Mouse (Mus musculus) neural tube, embryonic 14.5 days (tissue): ENCODE measurements around the gene Gm48551. TPM values are rescaled to one million over a fixed set of nuclear protein-coding genes. Genes with fewer than 3 reads are reported as not detected.

Experiments
- ATAC-seq: fragments of 200-750 bp; cut with Nextera tagmentation; 2 replicates; pipeline ENCODE4 v1.8.0; 2017; ENCODE audit warnings: low read depth, mild to moderate bottlenecking, moderate TSS enrichment, moderate library complexity
- H3K27ac ChIP-seq: fragments of 300-500 bp; sonication (generic); 2 replicates; pipeline ENCODE4 v1.5.1; 2014; ENCODE audit warnings: low read depth, mild to moderate bottlenecking, control low read depth, low read length, moderate library complexity, mixed read lengths
- H3K27me3 ChIP-seq: fragments of 300-500 bp; sonication (generic); 2 replicates; pipeline ENCODE4 v1.6.1; 2014; ENCODE audit warnings: low read length; ENCODE audit not compliant: control insufficient read depth, insufficient read depth
- H3K36me3 ChIP-seq: fragments of 300-500 bp; sonication (generic); 2 replicates; pipeline ENCODE4 v1.6.1; 2014; ENCODE audit warnings: low read length, mixed read lengths; ENCODE audit not compliant: control insufficient read depth, insufficient read depth
- H3K4me1 ChIP-seq: fragments of 300-500 bp; sonication (generic); 2 replicates; pipeline ENCODE4 v1.6.1; 2014; ENCODE audit warnings: low read length; ENCODE audit not compliant: control insufficient read depth, insufficient read depth
- H3K4me2 ChIP-seq: fragments of 300-500 bp; sonication (generic); 2 replicates; pipeline ENCODE4 v1.6.1; 2014; ENCODE audit warnings: mild to moderate bottlenecking, low read depth, low read length, control low read depth
- H3K4me3 ChIP-seq: fragments of 300-500 bp; sonication (generic); 2 replicates; pipeline ENCODE4 v1.5.1; 2014; ENCODE audit warnings: low read depth, low read length, control low read depth, mixed read lengths
- H3K9ac ChIP-seq: fragments of 300-500 bp; sonication (generic); replicated peaks from 2 replicates; pipeline ENCODE4 v1.6.1; 2014; ENCODE audit warnings: low read depth, mild to moderate bottlenecking, control low read depth, low read length, mixed read lengths
- H3K9me3 ChIP-seq: fragments of 300-500 bp; sonication (generic); 2 replicates; pipeline ENCODE4 v1.6.1; 2016; ENCODE audit warnings: low read length; ENCODE audit not compliant: control insufficient read depth
- whole genome bisulfite sequencing: fragments of 180-500 bp; shearing (Covaris S2); extraction: QIAGEN DNeasy Blood & Tissue Kit; methylation state at CpG from one replicate; pipeline ENCODE4 v1.1.7; 2014; 5-methylcytosine and 5-hydroxymethylcytosine counted together
- polyA plus RNA-seq: library from polyadenylated mRNA; unstranded; fragments of >200 nt; fragmentation: Nextera tagmentation; extraction: Ambion mirVana; gene quantifications from 2 replicates; pipeline ENCODE4 v1.2.1, GENCODE M21; 2014

Gene Gm48551
- polyA plus RNA-seq, 1 experiment from 2014 or later = 6.3 TPM

GRCm38 (mm10) chr10:81345162-81345534, 39.1 kb upstream of the Gm48551 start:
- Histone ChIP-seq H3K4me1 (peaks cover 16% of the 10 kb centered on the region), H3K9me3 (no peaks in the 10 kb centered on the region), H3K27me3 (peaks cover 34% of the 10 kb centered on the region), H3K4me3 (no peak overlapping the region), H3K27ac (no peak overlapping the region), H3K36me3 (no peaks in the 10 kb centered on the region), H3K9ac (no peak overlapping the region), H3K4me2 (no peak overlapping the region)
- WGBS = 85% methylated on average over 4 of the region's 4 CpGs
- ATAC-seq = no peak

GRCm38 (mm10) chr10:81346453-81347067, 37.7 kb upstream of the Gm48551 start:
- Histone ChIP-seq H3K36me3 (no peaks in the 10 kb centered on the region), H3K4me3 (peak overlapping the region; percentile 23), H3K27ac (no peak overlapping the region), H3K4me1 (peaks cover 16% of the 10 kb centered on the region), H3K27me3 (peaks cover 30% of the 10 kb centered on the region), H3K4me2 (peak overlapping the region; percentile 42), H3K9ac (no peak overlapping the region; the same call in 1 of the 2 replicates), H3K9me3 (no peaks in the 10 kb centered on the region)
- 7% methylated on average over 54 of the region's 55 CpGs for WGBS
- ATAC-seq = no peak

GRCm38 (mm10) chr10:81349146-81349545, 35.1 kb upstream of the Gm48551 start:
- no peak for ATAC-seq
- 0 out of 2 replicates have a peak overlapping the region, but pooled peaks have one; percentile 11 for H3K9ac ChIP-seq
- peak overlapping the region; percentile 90 for H3K4me2 ChIP-seq
- no peaks in the 10 kb centered on the region for H3K36me3 ChIP-seq
- peaks cover 11% of the 10 kb centered on the region for H3K27me3 ChIP-seq
- no peaks in the 10 kb centered on the region for H3K9me3 ChIP-seq
- peak overlapping the region; percentile 61 for H3K4me3 ChIP-seq
- peaks cover 10% of the 10 kb centered on the region for H3K4me1 ChIP-seq
- WGBS = 4% methylated on average over 12 of the region's 12 CpGs
- no peak overlapping the region for H3K27ac ChIP-seq

- ATAC-seq = peak; percentile 2
- peak overlapping the region; percentile 61 for H3K4me3 ChIP-seq
- H3K36me3 ChIP-seq = no peaks in the 10 kb centered on the region
- peaks cover 4% of the 10 kb centered on the region; the same call in 1 of the 2 replicates for H3K27me3 ChIP-seq
- H3K4me1 ChIP-seq = peaks cover 10% of the 10 kb centered on the region
- no peaks in the 10 kb centered on the region for H3K9me3 ChIP-seq
- H3K9ac ChIP-seq = peak overlapping the region; percentile 68
- peak overlapping the region; percentile 90 for H3K4me2 ChIP-seq
- H3K27ac ChIP-seq = no peak overlapping the region
- WGBS = 0% methylated on average over 27 of the region's 29 CpGs
Observed at GRCm38 (mm10) chr10:81349961-81350350, 34.3 kb upstream of the Gm48551 start.

GRCm38 (mm10) chr10:81350351-81351063, 33.8 kb upstream of the Gm48551 start, which contains the start of gene Hmg20b:
Gene Hmg20b (minus strand): TSS chr10:81350480.
- peak within 1 kb of the TSS; percentile 68 for H3K9ac ChIP-seq
- whole genome bisulfite sequencing = under 1% methylated on average over 53 of the region's 54 CpGs

GRCm38 (mm10) chr10:81351678-81352291, 32.5 kb upstream of the Gm48551 start:
- H3K36me3 ChIP-seq = no peaks in the 10 kb centered on the region
- H3K9me3 ChIP-seq = no peaks in the 10 kb centered on the region
- peaks cover 10% of the 10 kb centered on the region for H3K4me1 ChIP-seq
- WGBS = 28% methylated on average over 9 of the region's 9 CpGs
- no peak for ATAC-seq
- H3K27ac ChIP-seq = no peak overlapping the region
- no peak overlapping the region for H3K4me3 ChIP-seq
- no peak overlapping the region for H3K9ac ChIP-seq
- H3K4me2 ChIP-seq = no peak overlapping the region
- peaks cover 4% of the 10 kb centered on the region; the same call in 1 of the 2 replicates for H3K27me3 ChIP-seq

More at GRCm38 (mm10) chr10:81350351-81351063, 33.8 kb upstream of the Gm48551 start, which contains the start of gene Hmg20b:
- no peaks in the 10 kb centered on the region for H3K9me3 ChIP-seq
- H3K36me3 ChIP-seq = no peaks in the 10 kb centered on the region
- H3K4me2 ChIP-seq = peak within 1 kb of the TSS; percentile 90
- 0 out of 2 replicates have a peak within 1 kb of the TSS, but pooled peaks have one; percentile 52 for H3K27ac ChIP-seq
- H3K4me3 ChIP-seq = peak within 1 kb of the TSS; percentile 61
- H3K27me3 ChIP-seq = peaks cover 4% of the 10 kb centered on the region; the same call in 1 of the 2 replicates
- peaks cover 10% of the 10 kb centered on the region for H3K4me1 ChIP-seq
- peak; percentile 96 for ATAC-seq

- H3K9ac ChIP-seq = no peak overlapping the region
- no peak for ATAC-seq
- no peaks in the 10 kb centered on the region for H3K9me3 ChIP-seq
- 77% methylated on average over 9 of the region's 9 CpGs for WGBS
- no peak overlapping the region for H3K4me2 ChIP-seq
- H3K4me1 ChIP-seq = peaks cover 6% of the 10 kb centered on the region; the same call in 1 of the 2 replicates
- no peaks in the 10 kb centered on the region for H3K27me3 ChIP-seq
- no peak overlapping the region for H3K4me3 ChIP-seq
- no peak overlapping the region for H3K27ac ChIP-seq
- H3K36me3 ChIP-seq = no peaks in the 10 kb centered on the region
Observed at GRCm38 (mm10) chr10:81354738-81355477, 29.4 kb upstream of the Gm48551 start.

GRCm38 (mm10) chr10:81355533-81355932, 28.7 kb upstream of the Gm48551 start:
- H3K4me1 ChIP-seq = 0 out of 2 replicates have a peak, but pooled peaks cover 4% of the 10 kb centered on the region
- H3K4me2 ChIP-seq = no peak overlapping the region
- H3K9ac ChIP-seq = no peak overlapping the region
- WGBS = 85% methylated on average over 4 of the region's 4 CpGs
- no peak for ATAC-seq
- no peaks in the 10 kb centered on the region for H3K9me3 ChIP-seq
- H3K27ac ChIP-seq = no peak overlapping the region
- no peak overlapping the region for H3K4me3 ChIP-seq
- H3K27me3 ChIP-seq = no peaks in the 10 kb centered on the region
- H3K36me3 ChIP-seq = no peaks in the 10 kb centered on the region
